Mouse (Mus musculus): ENCODE measurements around the gene Evc2.

Gene Evc2

DNA sequence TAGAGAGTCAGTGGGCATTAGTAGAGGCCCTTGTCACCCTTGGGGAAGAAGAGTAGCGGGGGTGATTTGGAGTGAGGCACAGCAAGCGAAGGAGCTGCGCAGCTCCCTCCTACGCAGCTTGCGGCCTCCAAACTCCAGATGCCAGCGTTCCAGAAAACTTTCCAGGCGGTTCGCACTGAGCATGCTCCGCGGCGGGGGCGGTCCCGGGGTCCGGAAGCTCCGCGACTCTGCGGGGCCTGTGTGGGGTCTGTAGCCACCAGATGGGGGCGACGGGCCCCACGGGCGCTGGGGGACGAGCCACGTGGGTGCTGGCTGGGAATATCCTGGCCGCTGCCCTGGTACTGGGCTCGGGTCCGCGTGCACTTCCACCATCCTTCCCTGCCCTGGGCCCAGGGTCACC, at the start of gene Evc2:
TSS of gene Evc2 (plus strand) at position 212 of the 400 bp plus-strand sequence.
- no peak for DNase-seq (ENCODE audit: low read depth in 2 of 2, low spot score in 2 of 2)

DNA sequence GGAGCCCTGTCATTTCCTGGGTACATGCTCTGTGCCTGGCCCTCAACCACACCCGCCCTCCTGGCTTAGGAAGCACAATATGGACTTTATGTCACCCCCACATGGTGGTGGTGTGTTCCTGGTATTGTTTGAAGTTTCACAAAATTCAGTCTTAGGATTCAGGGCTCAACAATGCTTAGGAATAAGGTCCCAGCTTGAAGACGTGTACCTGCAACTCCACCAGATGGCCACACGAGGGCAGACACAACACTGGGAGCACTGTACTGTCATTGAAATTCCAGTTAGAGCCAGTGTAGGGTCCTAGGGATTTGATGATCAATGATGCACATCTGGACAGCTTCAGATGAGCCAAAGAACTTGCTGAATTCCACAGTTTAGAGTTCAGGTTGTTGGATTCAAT, 49.1 kb upstream of the Evc2 start:
- no peak for DNase-seq (ENCODE audit: low read depth in 2 of 2, low spot score in 2 of 2)

DNA sequence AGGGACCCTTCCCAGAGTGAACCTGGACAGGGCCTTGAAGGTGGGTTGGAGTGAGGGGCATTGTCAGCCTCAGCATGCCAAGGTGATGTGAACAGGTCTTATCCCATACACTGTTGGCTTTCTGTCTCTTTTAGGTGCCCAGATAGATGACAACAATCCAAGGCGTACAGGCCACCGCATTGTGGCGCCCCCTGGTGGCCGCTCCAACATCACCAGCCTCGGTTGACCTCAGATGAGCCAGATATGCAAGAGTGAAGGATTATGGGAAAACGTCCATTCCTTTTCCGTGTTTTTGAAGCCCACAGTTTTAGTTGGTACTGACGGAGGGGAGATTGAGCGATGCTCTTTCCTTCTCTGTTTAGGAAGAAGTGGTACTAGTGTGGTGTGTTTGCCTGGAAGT, 47.3 kb upstream of the Evc2 start:
- DNase-seq (ENCODE audit: low read depth in 2 of 2, low spot score in 2 of 2), result no peak

GRCm38 (mm10) chr5:37296717-37297116, 41.6 kb upstream of the Evc2 start:
- DNase-seq (ENCODE audit: low read depth in 2 of 2, low spot score in 2 of 2), result no peak

- no peak for DNase-seq (ENCODE audit: low read depth in 2 of 2, low spot score in 2 of 2)
Measured at GRCm38 (mm10) chr5:37298370-37298769, 39.9 kb upstream of the Evc2 start.

DNA sequence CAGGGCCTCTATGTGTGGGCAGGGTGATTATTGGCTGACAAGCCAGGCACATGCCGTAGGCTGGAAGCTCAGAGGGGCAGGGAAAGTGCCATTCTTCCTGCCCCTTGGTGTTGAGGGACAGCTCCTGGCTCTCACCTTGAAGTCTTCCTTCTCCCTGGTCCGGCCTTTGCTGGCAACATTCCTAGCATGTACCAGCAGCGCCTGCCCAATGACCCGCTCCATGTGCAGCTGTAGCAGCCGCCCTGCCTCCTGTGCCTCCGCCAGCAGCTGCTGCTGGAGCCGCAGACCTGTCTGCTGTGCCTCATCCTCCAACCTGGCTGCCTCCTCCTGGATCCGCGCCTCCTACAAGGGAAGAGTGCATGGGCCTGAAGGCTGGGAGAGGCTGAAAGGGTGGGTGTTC, 28.3 kb upstream of the Evc2 start:
- no peak for DNase-seq (ENCODE audit: low read depth in 2 of 2, low spot score in 2 of 2)

DNA sequence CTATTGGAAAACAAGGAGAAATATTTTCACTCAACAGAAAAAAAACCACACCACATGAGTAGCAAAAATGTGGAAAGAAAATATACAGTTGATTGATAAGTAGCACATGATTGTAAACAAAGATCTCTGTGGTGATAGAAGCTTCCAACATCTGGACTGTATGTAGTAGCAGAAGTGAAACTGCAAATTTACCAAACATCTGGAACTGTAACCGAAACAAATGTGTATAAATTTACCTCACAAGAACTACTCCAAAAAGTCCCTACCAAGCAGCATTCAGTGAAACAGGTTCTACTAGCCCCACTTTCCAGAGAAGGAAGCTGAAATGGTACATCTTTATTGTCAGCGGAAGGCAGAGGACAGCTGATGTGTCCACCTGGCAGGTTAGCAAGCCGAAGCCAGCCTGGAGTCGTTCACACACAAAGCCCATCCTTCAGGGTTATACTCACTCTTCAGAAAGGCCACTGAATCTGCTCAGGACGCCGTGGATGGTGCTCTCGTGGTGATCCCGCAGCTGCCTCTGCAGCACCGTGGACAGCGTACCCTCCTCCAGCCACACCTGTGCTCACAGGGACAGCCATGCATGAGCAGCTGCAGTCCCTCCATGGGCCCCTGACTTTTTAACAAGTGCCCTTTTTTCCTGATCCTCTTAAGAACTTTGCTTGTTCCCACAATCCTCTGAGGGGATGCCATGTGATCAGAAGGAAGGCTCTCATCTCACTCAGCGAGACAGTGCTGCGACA, 25.1 kb upstream of the Evc2 start:
- no peak for DNase-seq (ENCODE audit: low read depth in 2 of 2, low spot score in 2 of 2)

DNA sequence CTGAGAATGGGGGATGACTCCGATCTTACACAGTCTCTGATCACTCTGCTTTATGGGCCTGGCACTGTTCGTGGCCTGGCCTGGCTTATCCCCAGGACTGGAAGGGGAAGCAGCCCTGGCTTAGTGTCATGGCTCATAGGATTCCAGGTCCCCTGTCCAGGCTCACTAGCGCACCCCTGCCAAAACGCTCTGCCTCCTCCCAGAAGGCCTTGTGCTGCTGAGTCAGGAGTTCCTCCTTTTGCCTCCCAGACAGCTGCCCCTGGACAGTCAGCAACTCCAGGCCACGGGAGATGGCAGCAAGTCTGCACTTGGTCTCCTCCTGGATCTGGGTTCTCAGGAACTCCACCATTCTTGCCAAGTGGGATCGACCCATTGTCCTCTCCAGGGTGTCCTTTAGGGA, 19.6 kb upstream of the Evc2 start:
- no peak for DNase-seq (ENCODE audit: low read depth in 2 of 2, low spot score in 2 of 2)

DNA sequence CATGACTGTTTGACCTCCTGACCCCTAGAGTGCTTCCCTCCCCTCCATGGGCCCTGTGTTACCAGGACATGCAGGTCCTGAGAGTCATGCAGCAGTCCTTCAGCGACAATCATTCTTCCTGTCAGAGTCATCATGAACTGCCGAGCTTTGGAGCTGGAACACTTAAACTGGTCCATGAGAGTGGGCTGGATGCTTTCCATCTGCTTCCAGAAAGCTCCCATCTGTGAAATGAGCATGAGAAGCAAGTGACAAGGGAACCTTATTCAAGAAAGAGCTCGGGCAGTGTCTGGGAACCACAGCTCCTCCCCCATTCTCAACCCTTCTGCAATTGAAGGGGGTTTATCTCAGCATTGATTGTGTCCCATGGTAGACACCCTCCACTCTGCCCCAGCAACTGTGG, 18.1 kb upstream of the Evc2 start:
- no peak for DNase-seq (ENCODE audit: low read depth in 2 of 2, low spot score in 2 of 2)

DNA sequence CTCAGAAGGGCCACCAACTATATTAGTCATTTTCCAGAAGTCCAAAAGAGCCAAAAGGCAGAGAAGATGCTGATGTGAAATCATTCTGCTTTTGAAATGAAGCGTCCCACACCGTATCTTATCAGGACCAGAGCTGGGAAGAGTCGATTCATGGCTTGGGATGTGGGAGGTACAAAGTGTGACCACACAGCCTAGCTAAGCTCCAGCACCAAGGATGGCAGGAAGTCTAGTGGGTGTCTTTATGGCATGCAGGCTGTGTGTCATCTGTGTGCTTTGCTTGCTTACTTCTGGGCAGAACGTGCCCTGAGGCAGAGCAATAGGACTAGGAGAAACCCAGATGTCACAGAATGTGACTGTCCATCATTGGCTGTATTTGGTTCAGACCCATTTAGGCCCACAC, 17.5 kb upstream of the Evc2 start:
- no peak for DNase-seq (ENCODE audit: low read depth in 2 of 2, low spot score in 2 of 2)

DNA sequence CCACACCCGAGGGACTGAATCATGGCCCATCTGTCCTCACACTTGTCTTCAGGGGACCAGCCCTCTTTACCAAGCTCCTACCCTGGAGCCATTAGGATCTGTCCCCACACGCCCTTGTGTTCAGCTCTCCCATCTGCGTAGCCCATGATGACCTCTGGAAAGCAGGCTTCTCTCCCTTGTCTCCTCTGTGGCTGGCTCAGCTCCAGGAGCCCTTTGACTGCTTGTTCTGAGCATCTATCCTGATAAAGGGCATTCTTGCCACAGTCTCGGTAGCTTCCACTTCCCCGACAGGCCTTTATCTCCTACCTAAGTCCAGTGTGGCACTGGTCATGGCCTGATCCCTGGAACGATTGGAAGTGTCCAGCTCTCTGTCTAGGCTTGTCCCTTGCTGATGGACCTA, 11.6 kb upstream of the Evc2 start:
- no peak for DNase-seq (ENCODE audit: low read depth in 2 of 2, low spot score in 2 of 2)

GRCm38 (mm10) chr5:37330449-37331132, 7.7 kb upstream of the Evc2 start:
- no peak for DNase-seq (ENCODE audit: low read depth in 2 of 2, low spot score in 2 of 2)

DNA sequence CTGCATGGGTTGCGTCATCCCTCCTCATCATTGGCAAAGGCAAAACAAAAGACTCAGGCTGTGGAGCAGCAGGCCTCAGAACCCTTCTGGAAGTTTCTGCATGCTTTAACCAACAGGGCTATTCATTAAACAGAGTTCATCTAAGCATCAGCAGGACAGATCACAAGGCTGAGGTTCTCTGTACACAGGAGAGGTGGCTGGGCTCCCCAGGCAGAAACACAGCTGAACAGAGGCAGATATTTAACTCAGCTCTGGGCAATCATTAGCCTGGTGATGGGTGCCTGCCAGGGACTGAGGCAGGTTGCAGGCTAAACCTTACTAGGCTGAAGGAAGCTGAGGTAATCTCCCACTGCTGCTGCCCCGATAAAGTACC, 7.2 kb upstream of the Evc2 start:
- DNase-seq (ENCODE audit: low read depth in 2 of 2, low spot score in 2 of 2), result no peak

DNA sequence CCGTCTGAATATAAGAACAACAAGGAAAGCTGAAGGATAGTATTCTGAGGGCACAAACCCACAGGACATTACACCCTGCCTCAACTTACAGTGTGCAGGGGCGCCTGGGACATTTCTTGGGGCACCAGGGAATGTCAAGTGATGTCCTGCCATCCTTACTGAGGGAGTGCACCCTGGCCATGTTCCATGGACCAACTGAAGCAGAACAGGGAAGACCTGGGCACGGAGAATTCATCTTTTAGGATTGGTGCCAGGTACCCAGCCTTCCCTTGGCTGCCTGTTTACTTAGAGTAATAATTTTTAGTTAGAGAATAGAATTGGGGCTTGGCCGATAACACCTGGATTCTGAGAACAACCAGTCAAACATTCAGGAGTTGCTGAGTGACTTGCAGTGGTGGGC, 6.2 kb upstream of the Evc2 start:
- DNase-seq (ENCODE audit: low read depth in 2 of 2, low spot score in 2 of 2), result no peak

DNA sequence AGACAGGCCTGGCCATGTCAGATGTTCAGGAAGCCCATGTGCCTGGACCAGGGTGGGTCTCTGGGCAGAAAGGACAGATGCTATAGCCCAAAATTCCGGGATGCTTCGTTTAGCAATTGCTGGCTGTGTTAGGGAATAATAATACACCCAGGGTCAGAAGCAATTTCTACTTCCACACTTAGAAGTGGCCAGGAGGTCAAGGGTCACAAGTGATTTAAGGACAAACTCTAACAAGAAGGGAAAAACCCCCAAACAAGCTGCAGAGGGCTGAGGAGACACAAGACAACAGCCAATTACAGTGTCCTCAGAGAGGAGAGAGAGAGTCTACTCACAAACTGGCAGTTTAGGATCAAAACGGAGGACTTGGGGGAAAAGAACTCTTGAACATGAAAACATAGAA, 3.2 kb upstream of the Evc2 start:
- DNase-seq (ENCODE audit: low read depth in 2 of 2, low spot score in 2 of 2), result no peak

DNA sequence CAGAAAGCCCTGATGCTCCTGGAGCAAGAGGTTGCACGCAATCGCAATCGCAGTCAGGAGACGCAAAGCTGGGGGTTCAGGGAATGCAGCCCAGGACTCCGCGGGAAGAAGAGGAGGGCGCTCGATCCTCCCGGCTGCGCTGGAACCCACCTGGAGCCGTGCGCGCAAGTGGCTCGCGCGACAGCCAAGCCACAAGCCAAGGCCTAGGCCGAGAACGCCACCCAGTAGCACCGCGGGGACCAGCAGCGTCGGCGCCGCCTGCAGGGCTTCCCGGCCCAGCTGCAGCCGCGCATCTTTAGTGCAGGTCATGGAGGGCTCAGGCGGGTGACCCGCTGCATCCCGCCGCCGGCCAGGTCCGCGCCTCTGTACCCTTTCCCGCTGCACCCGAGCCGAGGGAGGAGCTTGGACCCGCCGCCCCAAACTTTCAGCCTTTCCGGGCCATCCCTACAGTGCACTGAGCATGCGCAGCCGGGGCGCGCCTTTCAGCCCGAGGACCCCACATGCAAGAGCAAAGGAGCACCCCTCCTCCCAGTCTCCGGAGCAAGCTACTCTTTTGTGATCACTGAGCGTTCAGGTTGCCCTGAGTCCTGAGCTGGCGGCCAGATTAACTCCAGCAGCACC, 1.7 kb upstream of the Evc2 start, which contains the start of gene Evc:
TSS of gene Evc (minus strand) at position 410 of the 621 bp plus-strand sequence.
- no peak for DNase-seq (ENCODE audit: low read depth in 2 of 2, low spot score in 2 of 2)

- no peak for DNase-seq (ENCODE audit: low read depth in 2 of 2, low spot score in 2 of 2)
Measured at GRCm38 (mm10) chr5:37337696-37338095, 603 bp upstream of the Evc2 start.

GRCm38 (mm10) chr5:37343962-37344361, 5.7 kb downstream of the Evc2 start:
- DNase-seq (ENCODE audit: low read depth in 2 of 2, low spot score in 2 of 2), result no peak

GRCm38 (mm10) chr5:37351791-37352190, 13.5 kb downstream of the Evc2 start:
- no peak for DNase-seq (ENCODE audit: low read depth in 2 of 2, low spot score in 2 of 2)

- DNase-seq (ENCODE audit: low read depth in 2 of 2, low spot score in 2 of 2), result peak in 1 of 2 experiments; percentile 2
Measured at GRCm38 (mm10) chr5:37354385-37354784, 16.1 kb downstream of the Evc2 start.

GRCm38 (mm10) chr5:37356027-37356426, 17.7 kb downstream of the Evc2 start:
- no peak for DNase-seq (ENCODE audit: low read depth in 2 of 2, low spot score in 2 of 2)

DNA sequence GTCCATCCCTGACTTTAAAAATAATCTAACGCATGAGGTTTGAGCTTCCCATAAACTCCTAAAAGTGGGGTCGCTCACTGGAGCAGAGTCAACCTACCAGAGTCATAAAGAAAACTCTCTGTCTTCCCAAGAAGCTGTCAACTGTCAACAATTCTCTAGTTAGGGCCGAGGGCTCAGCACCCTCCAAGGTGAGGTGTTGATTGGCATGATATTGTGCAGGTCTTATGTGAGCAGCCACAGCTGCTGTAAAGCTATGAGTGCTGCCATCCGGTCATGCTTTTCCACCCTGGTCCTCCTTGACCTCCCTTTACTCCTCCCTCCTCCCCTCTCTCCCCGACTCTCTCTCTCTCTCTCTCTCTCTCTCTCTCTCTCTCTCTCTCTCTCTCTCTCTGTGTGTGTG, 24.3 kb downstream of the Evc2 start:
- DNase-seq (ENCODE audit: low read depth in 2 of 2, low spot score in 2 of 2), result no peak

All from CD8-positive naive resting alpha-beta T cell, adult 2 months (primary cell).